Mouse (Mus musculus): Measurements from ENCODE around the gene Arhgef16. TPM values are rescaled to one million over a fixed set of nuclear protein-coding genes. Genes with fewer than 3 reads are reported as not detected.

Arhgef16 gene
- polyA plus RNA-seq, 1 experiment from 2014 or later = 39.8 TPM

GRCm38 (mm10) chr4:154334699-154335402 is 33.4 kb upstream of the Arhgef16 start:
- no peak overlapping the region for H3K27ac ChIP-seq
- H3K4me3 ChIP-seq (replicated peaks; ENCODE audit: low read depth, low read length) = no peak overlapping the region
- peak overlapping the region; percentile 27; the same call in 1 of the 2 replicates for H3K4me2 ChIP-seq (ENCODE audit: low read length)
- no peaks in the 10 kb centered on the region for H3K36me3 ChIP-seq (ENCODE audit: insufficient read depth, low read length)
- no peak for TF ChIP-seq CTCF (IDR thresholded peaks at IDR 0.05; ENCODE audit: low read depth)
- H3K9me3 ChIP-seq (replicated peaks; ENCODE audit: low read length) = no peaks in the 10 kb centered on the region
- ATAC-seq (replicated peaks; ENCODE audit: low FRiP score, low read depth) (no peak), DNase-seq (ENCODE audit: low spot score) (peak; percentile 47)
- 68% methylated on average over 45 of the region's 48 CpGs for WGBS
- H3K4me1 ChIP-seq (replicated peaks; ENCODE audit: insufficient read depth, low read length) = peaks cover 13% of the 10 kb centered on the region; the same call in 1 of the 2 replicates
- H3K9ac ChIP-seq (ENCODE audit: low read depth, low read length) = no peak overlapping the region
- peaks cover 15% of the 10 kb centered on the region for H3K27me3 ChIP-seq (ENCODE audit: insufficient read depth, low read length)

DNA sequence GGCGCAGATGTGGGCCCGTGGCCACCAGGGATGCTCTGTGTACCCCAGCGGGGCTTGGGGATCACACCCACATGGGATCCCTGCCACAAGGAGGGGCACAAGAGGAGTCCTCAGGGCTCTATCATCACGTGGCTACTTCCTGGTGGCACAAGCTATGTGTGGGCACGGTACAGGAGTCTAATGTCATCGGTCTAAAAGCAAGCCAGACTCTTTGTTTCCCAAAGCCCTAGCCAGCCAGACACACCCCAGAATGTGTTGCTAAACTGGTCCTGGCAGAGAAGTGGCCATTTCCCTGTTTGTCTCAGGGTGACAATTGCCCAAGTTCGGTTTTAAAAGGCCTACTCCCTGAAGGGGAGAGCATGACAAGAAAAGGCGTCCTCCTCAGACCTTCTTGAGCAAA is 31.8 kb upstream of the Arhgef16 start:
- ATAC-seq (replicated peaks; ENCODE audit: low FRiP score, low read depth) (no peak), DNase-seq (ENCODE audit: low spot score) (no peak)
- Histone ChIP-seq H3K27me3 (ENCODE audit: insufficient read depth, low read length) (peaks cover 20% of the 10 kb centered on the region), H3K4me2 (ENCODE audit: low read length) (no peak overlapping the region), H3K36me3 (ENCODE audit: insufficient read depth, low read length) (no peaks in the 10 kb centered on the region), H3K27ac (no peak overlapping the region), H3K4me3 (replicated peaks; ENCODE audit: low read depth, low read length) (no peak overlapping the region), H3K9ac (ENCODE audit: low read depth, low read length) (no peak overlapping the region), H3K4me1 (replicated peaks; ENCODE audit: insufficient read depth, low read length) (peaks cover 13% of the 10 kb centered on the region; the same call in 1 of the 2 replicates), H3K9me3 (replicated peaks; ENCODE audit: low read length) (no peaks in the 10 kb centered on the region)
- 22% methylated on average over 8 of the region's 8 CpGs for WGBS
- no peak for TF ChIP-seq CTCF (IDR thresholded peaks at IDR 0.05; ENCODE audit: low read depth)

GRCm38 (mm10) chr4:154331271-154331670 is 29.8 kb upstream of the Arhgef16 start:
- Histone ChIP-seq H3K9me3 (replicated peaks; ENCODE audit: low read length) (no peaks in the 10 kb centered on the region), H3K4me3 (replicated peaks; ENCODE audit: low read depth, low read length) (no peak overlapping the region), H3K9ac (ENCODE audit: low read depth, low read length) (no peak overlapping the region), H3K27ac (no peak overlapping the region), H3K4me2 (ENCODE audit: low read length) (no peak overlapping the region), H3K4me1 (replicated peaks; ENCODE audit: insufficient read depth, low read length) (0 out of 2 replicates have a peak, but pooled peaks cover 3% of the 10 kb centered on the region), H3K27me3 (ENCODE audit: insufficient read depth, low read length) (peaks cover 25% of the 10 kb centered on the region), H3K36me3 (ENCODE audit: insufficient read depth, low read length) (no peaks in the 10 kb centered on the region)
- ATAC-seq (replicated peaks; ENCODE audit: low FRiP score, low read depth) (no peak), DNase-seq (ENCODE audit: low spot score) (no peak)
- no peak for TF ChIP-seq CTCF (IDR thresholded peaks at IDR 0.05; ENCODE audit: low read depth)
- 19% methylated on average over 12 of the region's 12 CpGs for WGBS

DNA sequence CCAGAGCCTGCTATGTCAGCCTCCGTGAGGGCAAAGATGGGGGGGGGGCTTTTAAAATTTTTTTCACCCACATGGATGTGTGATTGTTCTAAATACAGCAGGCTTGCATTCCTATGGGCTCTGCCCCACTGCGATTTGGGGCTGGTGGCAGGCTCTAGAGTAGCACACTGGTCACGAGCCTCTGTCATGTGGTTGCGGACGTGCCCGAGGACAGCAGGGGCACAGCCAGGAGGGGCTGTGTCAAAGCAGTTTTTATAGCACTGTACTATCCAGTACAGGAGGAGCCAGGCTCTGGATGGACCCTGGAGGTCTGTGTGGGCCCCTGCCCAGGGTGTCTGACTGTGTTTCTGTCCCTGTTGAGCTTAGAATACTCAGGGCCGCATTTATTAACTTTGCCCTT is 28.5 kb upstream of the Arhgef16 start:
- Histone ChIP-seq H3K4me3 (replicated peaks; ENCODE audit: low read depth, low read length) (no peak overlapping the region), H3K4me1 (replicated peaks; ENCODE audit: insufficient read depth, low read length) (0 out of 2 replicates have a peak, but pooled peaks cover 3% of the 10 kb centered on the region), H3K9ac (ENCODE audit: low read depth, low read length) (no peak overlapping the region), H3K27ac (no peak overlapping the region), H3K9me3 (replicated peaks; ENCODE audit: low read length) (no peaks in the 10 kb centered on the region), H3K4me2 (ENCODE audit: low read length) (no peak overlapping the region), H3K36me3 (ENCODE audit: insufficient read depth, low read length) (no peaks in the 10 kb centered on the region), H3K27me3 (ENCODE audit: insufficient read depth, low read length) (peaks cover 23% of the 10 kb centered on the region)
- ATAC-seq (replicated peaks; ENCODE audit: low FRiP score, low read depth) = no peak
- no peak for DNase-seq (ENCODE audit: low spot score)
- 79% methylated on average over 7 of the region's 7 CpGs for WGBS
- no peak for TF ChIP-seq CTCF (IDR thresholded peaks at IDR 0.05; ENCODE audit: low read depth)

DNA sequence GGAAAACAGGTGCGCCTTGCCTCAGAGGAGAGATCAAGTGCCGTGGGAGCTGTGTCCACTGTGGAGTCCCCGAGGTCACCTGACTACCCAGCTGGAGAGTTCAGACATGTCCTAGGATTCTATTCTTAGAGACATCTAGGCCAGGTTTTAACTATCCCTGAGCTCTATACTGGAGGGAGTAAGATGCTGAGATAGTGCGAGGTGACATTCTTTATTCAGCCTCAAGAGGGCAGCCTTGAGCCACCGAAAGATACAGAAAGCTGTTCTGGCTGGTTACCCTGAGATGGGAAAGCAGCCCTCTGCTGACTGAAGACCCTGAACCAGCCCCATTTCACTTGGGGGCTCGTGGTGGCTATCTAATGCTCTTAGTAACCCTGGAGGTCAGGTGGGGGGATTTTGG is 27.4 kb upstream of the Arhgef16 start:
- H3K36me3 ChIP-seq (ENCODE audit: insufficient read depth, low read length) = no peaks in the 10 kb centered on the region
- peaks cover 23% of the 10 kb centered on the region for H3K27me3 ChIP-seq (ENCODE audit: insufficient read depth, low read length)
- no peak overlapping the region; the same call in 1 of the 2 replicates for H3K27ac ChIP-seq
- TF ChIP-seq CTCF (IDR thresholded peaks at IDR 0.05; ENCODE audit: low read depth) = peak; percentile 92
- DNase-seq (ENCODE audit: low spot score) (peak; percentile 85), ATAC-seq (replicated peaks; ENCODE audit: low FRiP score, low read depth) (peak; percentile 11; the same call in 1 of the 2 replicates)
- no peak overlapping the region for H3K4me3 ChIP-seq (replicated peaks; ENCODE audit: low read depth, low read length)
- WGBS = 5% methylated on average over 6 of the region's 6 CpGs
- H3K4me2 ChIP-seq (ENCODE audit: low read length) = no peak overlapping the region
- H3K9ac ChIP-seq (ENCODE audit: low read depth, low read length) = no peak overlapping the region
- 0 out of 2 replicates have a peak, but pooled peaks cover 3% of the 10 kb centered on the region for H3K4me1 ChIP-seq (replicated peaks; ENCODE audit: insufficient read depth, low read length)
- no peaks in the 10 kb centered on the region for H3K9me3 ChIP-seq (replicated peaks; ENCODE audit: low read length)

- Histone ChIP-seq H3K4me3 (replicated peaks; ENCODE audit: low read depth, low read length) (no peak overlapping the region), H3K4me2 (ENCODE audit: low read length) (no peak overlapping the region), H3K27me3 (ENCODE audit: insufficient read depth, low read length) (peaks cover 23% of the 10 kb centered on the region), H3K9me3 (replicated peaks; ENCODE audit: low read length) (no peaks in the 10 kb centered on the region), H3K9ac (ENCODE audit: low read depth, low read length) (no peak overlapping the region), H3K4me1 (replicated peaks; ENCODE audit: insufficient read depth, low read length) (0 out of 2 replicates have a peak, but pooled peaks cover 3% of the 10 kb centered on the region), H3K36me3 (ENCODE audit: insufficient read depth, low read length) (no peaks in the 10 kb centered on the region), H3K27ac (no peak overlapping the region)
- no peak for TF ChIP-seq CTCF (IDR thresholded peaks at IDR 0.05; ENCODE audit: low read depth)
- DNase-seq (ENCODE audit: low spot score) (no peak), ATAC-seq (replicated peaks; ENCODE audit: low FRiP score, low read depth) (0 out of 2 replicates have a peak, but pooled peaks have one; percentile 18)
- WGBS = 9% methylated on average over 16 of the region's 20 CpGs
Measured at GRCm38 (mm10) chr4:154328431-154328830, 27.0 kb upstream of the Arhgef16 start.
